Mouse (Mus musculus): Measurements from ENCODE around the gene Mybl2. TPM values are rescaled to one million over a fixed set of nuclear protein-coding genes. Genes with fewer than 3 reads are reported as not detected.

Mybl2 gene
- total and polyA plus RNA-seq, 2 experiments, result 0.09 to 0.31 TPM

- Histone ChIP-seq H3K4me3 (ENCODE audit: insufficient read depth, low read depth, low read length) (no peak overlapping the region), H3K79me2 (ENCODE audit: control insufficient read depth, insufficient read depth, low read length) (no peaks in the 10 kb centered on the region), H3K4me1 (ENCODE audit: control insufficient read depth, insufficient read depth, low read length) (no peaks in the 10 kb centered on the region), H3K27ac (replicated peaks; ENCODE audit: insufficient read depth, low read depth, low read length) (no peak overlapping the region), H3K9ac (ENCODE audit: low read depth, low read length) (no peak overlapping the region), H3K27me3 (ENCODE audit: control insufficient read depth, insufficient read depth, low read length) (no peaks in the 10 kb centered on the region), H3K36me3 (ENCODE audit: control insufficient read depth, insufficient read depth, low read length) (no peaks in the 10 kb centered on the region)
- 82% methylated on average over 3 of the region's 3 CpGs for WGBS
- no peak for DNase-seq (ENCODE audit: extremely low read depth, low read depth, low spot score)
- TF ChIP-seq CTCF (IDR thresholded peaks at IDR 0.05; ENCODE audit: low read depth, low read length) (no peak), POLR2A (IDR thresholded peaks at IDR 0.05; ENCODE audit: extremely low read depth, insufficient read depth, low read length) (no peak)
Measured at GRCm38 (mm10) chr2:163121353-163121660, 66.8 kb downstream of the Mybl2 start.

GRCm38 (mm10) chr2:163122319-163122718 is 67.8 kb downstream of the Mybl2 start:
- Histone ChIP-seq H3K4me1 (ENCODE audit: control insufficient read depth, insufficient read depth, low read length) (no peaks in the 10 kb centered on the region), H3K79me2 (ENCODE audit: control insufficient read depth, insufficient read depth, low read length) (no peaks in the 10 kb centered on the region), H3K27me3 (ENCODE audit: control insufficient read depth, insufficient read depth, low read length) (no peaks in the 10 kb centered on the region), H3K36me3 (ENCODE audit: control insufficient read depth, insufficient read depth, low read length) (no peaks in the 10 kb centered on the region), H3K27ac (replicated peaks; ENCODE audit: insufficient read depth, low read depth, low read length) (no peak overlapping the region), H3K9ac (ENCODE audit: low read depth, low read length) (0 out of 2 replicates have a peak overlapping the region, but pooled peaks have one; percentile 8), H3K4me3 (ENCODE audit: insufficient read depth, low read depth, low read length) (no peak overlapping the region)
- DNase-seq (ENCODE audit: extremely low read depth, low read depth, low spot score), result peak; percentile 76
- TF ChIP-seq CTCF (IDR thresholded peaks at IDR 0.05; ENCODE audit: low read depth, low read length) (no peak), POLR2A (IDR thresholded peaks at IDR 0.05; ENCODE audit: extremely low read depth, insufficient read depth, low read length) (no peak)
- WGBS, result 9% methylated on average over 9 of the region's 9 CpGs

- TF ChIP-seq POLR2A (IDR thresholded peaks at IDR 0.05; ENCODE audit: extremely low read depth, insufficient read depth, low read length) (no peak), CTCF (IDR thresholded peaks at IDR 0.05; ENCODE audit: low read depth, low read length) (no peak)
- no peaks in the 10 kb centered on the region for H3K27me3 ChIP-seq (ENCODE audit: control insufficient read depth, insufficient read depth, low read length)
- H3K36me3 ChIP-seq (ENCODE audit: control insufficient read depth, insufficient read depth, low read length), result no peaks in the 10 kb centered on the region
- no peak overlapping the region for H3K4me3 ChIP-seq (ENCODE audit: insufficient read depth, low read depth, low read length)
- DNase-seq (ENCODE audit: extremely low read depth, low read depth, low spot score), result no peak
- no peaks in the 10 kb centered on the region for H3K4me1 ChIP-seq (ENCODE audit: control insufficient read depth, insufficient read depth, low read length)
- H3K79me2 ChIP-seq (ENCODE audit: control insufficient read depth, insufficient read depth, low read length), result no peaks in the 10 kb centered on the region
- WGBS, result 87% methylated on average over 5 of the region's 5 CpGs
- no peak overlapping the region for H3K9ac ChIP-seq (ENCODE audit: low read depth, low read length)
- no peak overlapping the region for H3K27ac ChIP-seq (replicated peaks; ENCODE audit: insufficient read depth, low read depth, low read length)
Measured at GRCm38 (mm10) chr2:163123496-163123895, 69.0 kb downstream of the Mybl2 start.

GRCm38 (mm10) chr2:163130837-163131236 is 76.3 kb downstream of the Mybl2 start:
- Histone ChIP-seq H3K4me3 (ENCODE audit: insufficient read depth, low read depth, low read length) (no peak overlapping the region), H3K36me3 (ENCODE audit: control insufficient read depth, insufficient read depth, low read length) (no peaks in the 10 kb centered on the region), H3K27me3 (ENCODE audit: control insufficient read depth, insufficient read depth, low read length) (no peaks in the 10 kb centered on the region), H3K79me2 (ENCODE audit: control insufficient read depth, insufficient read depth, low read length) (no peaks in the 10 kb centered on the region), H3K9ac (ENCODE audit: low read depth, low read length) (no peak overlapping the region), H3K27ac (replicated peaks; ENCODE audit: insufficient read depth, low read depth, low read length) (no peak overlapping the region), H3K4me1 (ENCODE audit: control insufficient read depth, insufficient read depth, low read length) (no peaks in the 10 kb centered on the region)
- no peak for TF ChIP-seq POLR2A (IDR thresholded peaks at IDR 0.05; ENCODE audit: extremely low read depth, insufficient read depth, low read length)
- TF ChIP-seq CTCF (IDR thresholded peaks at IDR 0.05; ENCODE audit: low read depth, low read length), result no peak
- 81% methylated on average over 5 of the region's 5 CpGs for WGBS
- no peak for DNase-seq (ENCODE audit: extremely low read depth, low read depth, low spot score)

GRCm38 (mm10) chr2:163132314-163132713 is 77.8 kb downstream of the Mybl2 start:
- WGBS, result 92% methylated on average over 5 of the region's 5 CpGs
- H3K9ac ChIP-seq (ENCODE audit: low read depth, low read length), result no peak overlapping the region
- DNase-seq (ENCODE audit: extremely low read depth, low read depth, low spot score), result no peak
- no peaks in the 10 kb centered on the region for H3K4me1 ChIP-seq (ENCODE audit: control insufficient read depth, insufficient read depth, low read length)
- H3K36me3 ChIP-seq (ENCODE audit: control insufficient read depth, insufficient read depth, low read length), result no peaks in the 10 kb centered on the region
- TF ChIP-seq POLR2A (IDR thresholded peaks at IDR 0.05; ENCODE audit: extremely low read depth, insufficient read depth, low read length) (no peak), CTCF (IDR thresholded peaks at IDR 0.05; ENCODE audit: low read depth, low read length) (no peak)
- H3K4me3 ChIP-seq (ENCODE audit: insufficient read depth, low read depth, low read length), result no peak overlapping the region
- no peaks in the 10 kb centered on the region for H3K27me3 ChIP-seq (ENCODE audit: control insufficient read depth, insufficient read depth, low read length)
- no peaks in the 10 kb centered on the region for H3K79me2 ChIP-seq (ENCODE audit: control insufficient read depth, insufficient read depth, low read length)
- no peak overlapping the region for H3K27ac ChIP-seq (replicated peaks; ENCODE audit: insufficient read depth, low read depth, low read length)

Other genes with a start within 250 kb of the Mybl2 start
- gene Srsf6, start 123.2 kb upstream of the Mybl2 start, total RNA-seq (2014; rRNA removed), result 34.3 and 37.1 TPM in 2 replicates
- 60.0 and 81.2 TPM in 2 replicates for gene Srsf6, start 123.2 kb upstream of the Mybl2 start, polyA plus RNA-seq (2012; rRNA removed)
- gene L3mbtl1, start 111.2 kb upstream of the Mybl2 start, total RNA-seq (2014; rRNA removed), result 0.28 TPM in 1 of 2 replicates, not detected in the other
- 0.11 TPM in 1 of 2 replicates, not detected in the other for gene L3mbtl1, start 111.2 kb upstream of the Mybl2 start, polyA plus RNA-seq (2012; rRNA removed)
- gene Sgk2, start 67.4 kb upstream of the Mybl2 start, total RNA-seq (2014; rRNA removed), result 39.4 and 65.0 TPM in 2 replicates
- 27.8 and 39.0 TPM in 2 replicates for gene Sgk2, start 67.4 kb upstream of the Mybl2 start, polyA plus RNA-seq (2012; rRNA removed)
- gene Ift52, start 37.3 kb upstream of the Mybl2 start, total RNA-seq (2014; rRNA removed), result 12.1 and 18.3 TPM in 2 replicates
- 18.0 and 18.8 TPM in 2 replicates for gene Ift52, start 37.3 kb upstream of the Mybl2 start, polyA plus RNA-seq (2012; rRNA removed)
- not detected in 2 replicates for gene Gtsf1l, start 33.2 kb downstream of the Mybl2 start, total RNA-seq (2014; rRNA removed)
- not detected in 2 replicates for gene Gtsf1l, start 33.2 kb downstream of the Mybl2 start, polyA plus RNA-seq (2012; rRNA removed)
- gene Tox2, start 148.4 kb downstream of the Mybl2 start, total RNA-seq (2014; rRNA removed), result 0.09 and 0.20 TPM in 2 replicates
- gene Tox2, start 148.4 kb downstream of the Mybl2 start, polyA plus RNA-seq (2012; rRNA removed), result 0.27 and 0.41 TPM in 2 replicates

All from liver, adult 2 months (tissue).